Mouse (Mus musculus): ENCODE measurements around the gene Cntnap2. TPM values are rescaled to one million over a fixed set of nuclear protein-coding genes. Genes with fewer than 3 reads are reported as not detected.

The Cntnap2 gene
- total and polyA plus RNA-seq, 2 experiments from 2014 or later, result 0.04 to 1.4 TPM

- H3K4me1 ChIP-seq (ENCODE audit: control insufficient read depth, insufficient read depth), result no peaks in the 10 kb centered on the region
- no peak for TF ChIP-seq CTCF (IDR thresholded peaks at IDR 0.05; ENCODE audit: low read depth)
- no peak for TF ChIP-seq EP300 (IDR thresholded peaks at IDR 0.05; ENCODE audit: low read depth)
- no peaks in the 10 kb centered on the region for H3K36me3 ChIP-seq (replicated peaks; ENCODE audit: control insufficient read depth, insufficient read depth, low read length)
- no peak overlapping the region for H3K4me3 ChIP-seq (ENCODE audit: low read depth, low read length)
- no peak for ATAC-seq (ENCODE audit: insufficient read depth, low read depth)
- no peak overlapping the region for H3K4me2 ChIP-seq (ENCODE audit: low read depth, low read length)
- H3K9me3 ChIP-seq (replicated peaks; ENCODE audit: control insufficient read depth, low read length), result no peaks in the 10 kb centered on the region
- H3K9ac ChIP-seq (replicated peaks; ENCODE audit: low read depth, low read length), result no peak overlapping the region
- DNase-seq (ENCODE audit: low spot score), result no peak
- no peak overlapping the region for H3K27ac ChIP-seq (ENCODE audit: low read depth)
- no peaks in the 10 kb centered on the region for H3K27me3 ChIP-seq (ENCODE audit: control insufficient read depth, insufficient read depth, low read length)
Observed at GRCm38 (mm10) chr6:46774529-46774928, 1715.4 kb downstream of the Cntnap2 start.

GRCm38 (mm10) chr6:46802264-46803110 is 1743.3 kb downstream of the Cntnap2 start:
- TF ChIP-seq CTCF (IDR thresholded peaks at IDR 0.05; ENCODE audit: low read depth) (no peak), EP300 (IDR thresholded peaks at IDR 0.05; ENCODE audit: low read depth) (no peak)
- no peak overlapping the region for H3K4me3 ChIP-seq (ENCODE audit: low read depth, low read length)
- ATAC-seq (ENCODE audit: insufficient read depth, low read depth) (no peak), DNase-seq (ENCODE audit: low spot score) (no peak)
- H3K4me1 ChIP-seq (ENCODE audit: control insufficient read depth, insufficient read depth), result no peaks in the 10 kb centered on the region
- no peak overlapping the region for H3K4me2 ChIP-seq (ENCODE audit: low read depth, low read length)
- no peaks in the 10 kb centered on the region for H3K36me3 ChIP-seq (replicated peaks; ENCODE audit: control insufficient read depth, insufficient read depth, low read length)
- no peak overlapping the region for H3K27ac ChIP-seq (ENCODE audit: low read depth)
- 59% methylated on average over 4 of the region's 4 CpGs for WGBS
- no peaks in the 10 kb centered on the region for H3K9me3 ChIP-seq (replicated peaks; ENCODE audit: control insufficient read depth, low read length)
- H3K27me3 ChIP-seq (ENCODE audit: control insufficient read depth, insufficient read depth, low read length), result no peaks in the 10 kb centered on the region
- no peak overlapping the region for H3K9ac ChIP-seq (replicated peaks; ENCODE audit: low read depth, low read length)

GRCm38 (mm10) chr6:46856635-46857034 is 1797.5 kb downstream of the Cntnap2 start:
- H3K4me1 ChIP-seq (ENCODE audit: control insufficient read depth, insufficient read depth), result no peaks in the 10 kb centered on the region
- WGBS, result 80% methylated on average over 3 of the region's 3 CpGs
- no peak for ATAC-seq (ENCODE audit: insufficient read depth, low read depth)

GRCm38 (mm10) chr6:46861076-46861475 is 1801.9 kb downstream of the Cntnap2 start:
- Histone ChIP-seq H3K4me2 (ENCODE audit: low read depth, low read length) (no peak overlapping the region), H3K27me3 (ENCODE audit: control insufficient read depth, insufficient read depth, low read length) (no peaks in the 10 kb centered on the region), H3K36me3 (replicated peaks; ENCODE audit: control insufficient read depth, insufficient read depth, low read length) (no peaks in the 10 kb centered on the region), H3K9ac (replicated peaks; ENCODE audit: low read depth, low read length) (no peak overlapping the region), H3K9me3 (replicated peaks; ENCODE audit: control insufficient read depth, low read length) (no peaks in the 10 kb centered on the region), H3K4me1 (ENCODE audit: control insufficient read depth, insufficient read depth) (no peaks in the 10 kb centered on the region), H3K27ac (ENCODE audit: low read depth) (no peak overlapping the region), H3K4me3 (ENCODE audit: low read depth, low read length) (no peak overlapping the region)
- ATAC-seq (ENCODE audit: insufficient read depth, low read depth) (no peak), DNase-seq (ENCODE audit: low spot score) (no peak)
- TF ChIP-seq EP300 (IDR thresholded peaks at IDR 0.05; ENCODE audit: low read depth), result no peak
- no peak for TF ChIP-seq CTCF (IDR thresholded peaks at IDR 0.05; ENCODE audit: low read depth)
- 14% methylated on average over 5 of the region's 5 CpGs for whole genome bisulfite sequencing

More at GRCm38 (mm10) chr6:46856635-46857034, 1797.5 kb downstream of the Cntnap2 start:
- DNase-seq (ENCODE audit: low spot score), result no peak
- Histone ChIP-seq H3K27ac (ENCODE audit: low read depth) (no peak overlapping the region), H3K36me3 (replicated peaks; ENCODE audit: control insufficient read depth, insufficient read depth, low read length) (no peaks in the 10 kb centered on the region), H3K4me2 (ENCODE audit: low read depth, low read length) (no peak overlapping the region), H3K27me3 (ENCODE audit: control insufficient read depth, insufficient read depth, low read length) (no peaks in the 10 kb centered on the region), H3K4me3 (ENCODE audit: low read depth, low read length) (no peak overlapping the region), H3K9me3 (replicated peaks; ENCODE audit: control insufficient read depth, low read length) (no peaks in the 10 kb centered on the region), H3K9ac (replicated peaks; ENCODE audit: low read depth, low read length) (no peak overlapping the region)
- TF ChIP-seq EP300 (IDR thresholded peaks at IDR 0.05; ENCODE audit: low read depth), result no peak
- TF ChIP-seq CTCF (IDR thresholded peaks at IDR 0.05; ENCODE audit: low read depth), result no peak

- Histone ChIP-seq H3K9ac (replicated peaks; ENCODE audit: low read depth, low read length) (no peak overlapping the region), H3K36me3 (replicated peaks; ENCODE audit: control insufficient read depth, insufficient read depth, low read length) (no peaks in the 10 kb centered on the region), H3K9me3 (replicated peaks; ENCODE audit: control insufficient read depth, low read length) (no peaks in the 10 kb centered on the region), H3K4me2 (ENCODE audit: low read depth, low read length) (no peak overlapping the region), H3K27me3 (ENCODE audit: control insufficient read depth, insufficient read depth, low read length) (no peaks in the 10 kb centered on the region), H3K4me3 (ENCODE audit: low read depth, low read length) (no peak overlapping the region), H3K27ac (ENCODE audit: low read depth) (no peak overlapping the region), H3K4me1 (ENCODE audit: control insufficient read depth, insufficient read depth) (no peaks in the 10 kb centered on the region)
- no peak for TF ChIP-seq EP300 (IDR thresholded peaks at IDR 0.05; ENCODE audit: low read depth)
- no peak for TF ChIP-seq CTCF (IDR thresholded peaks at IDR 0.05; ENCODE audit: low read depth)
- ATAC-seq (ENCODE audit: insufficient read depth, low read depth) (no peak), DNase-seq (ENCODE audit: low spot score) (no peak)
Observed at GRCm38 (mm10) chr6:46866317-46866716, 1807.2 kb downstream of the Cntnap2 start.

- Histone ChIP-seq H3K4me1 (ENCODE audit: control insufficient read depth, insufficient read depth) (no peaks in the 10 kb centered on the region), H3K4me3 (ENCODE audit: low read depth, low read length) (no peak overlapping the region), H3K9ac (replicated peaks; ENCODE audit: low read depth, low read length) (no peak overlapping the region), H3K36me3 (replicated peaks; ENCODE audit: control insufficient read depth, insufficient read depth, low read length) (no peaks in the 10 kb centered on the region), H3K27ac (ENCODE audit: low read depth) (no peak overlapping the region), H3K9me3 (replicated peaks; ENCODE audit: control insufficient read depth, low read length) (no peaks in the 10 kb centered on the region), H3K4me2 (ENCODE audit: low read depth, low read length) (no peak overlapping the region), H3K27me3 (ENCODE audit: control insufficient read depth, insufficient read depth, low read length) (no peaks in the 10 kb centered on the region)
- WGBS, result 52% methylated on average over 2 of the region's 2 CpGs
- DNase-seq (ENCODE audit: low spot score), result no peak
- TF ChIP-seq CTCF (IDR thresholded peaks at IDR 0.05; ENCODE audit: low read depth) (no peak), EP300 (IDR thresholded peaks at IDR 0.05; ENCODE audit: low read depth) (no peak)
- no peak for ATAC-seq (ENCODE audit: insufficient read depth, low read depth)
Observed at GRCm38 (mm10) chr6:46886230-46886629, 1827.1 kb downstream of the Cntnap2 start.
